Mouse (Mus musculus) heart, adult 8-10 months (tissue): ENCODE data around the gene Ptpn7. TPM values are rescaled to one million over a fixed set of nuclear protein-coding genes. Genes with fewer than 3 reads are reported as not detected.

Source experiments
- DNase-seq: peaks from one replicate; pipeline ENCODE4 v3.0.0; 2022; ENCODE audit warnings: low spot score
- total RNA-seq, 4 experiments: library from RNA; stranded (reverse); gene quantifications; 2 replicates each; pipeline ENCODE4 v1.2.4; 2022

The Ptpn7 gene
- total RNA-seq, 4 experiments from 2014 or later, result 0.34 to 1.5 (median 0.49) TPM

- no peak for DNase-seq
Measured at GRCm38 (mm10) chr1:135128986-135129385, 3.5 kb upstream of the Ptpn7 start.

GRCm38 (mm10) chr1:135129543-135130183 is 2.8 kb upstream of the Ptpn7 start:
- DNase-seq, result no peak

GRCm38 (mm10) chr1:135130376-135131018 is 2.0 kb upstream of the Ptpn7 start:
- DNase-seq, result no peak

- DNase-seq, result no peak
Measured at GRCm38 (mm10) chr1:135131034-135131433, 1.5 kb upstream of the Ptpn7 start.

DNA sequence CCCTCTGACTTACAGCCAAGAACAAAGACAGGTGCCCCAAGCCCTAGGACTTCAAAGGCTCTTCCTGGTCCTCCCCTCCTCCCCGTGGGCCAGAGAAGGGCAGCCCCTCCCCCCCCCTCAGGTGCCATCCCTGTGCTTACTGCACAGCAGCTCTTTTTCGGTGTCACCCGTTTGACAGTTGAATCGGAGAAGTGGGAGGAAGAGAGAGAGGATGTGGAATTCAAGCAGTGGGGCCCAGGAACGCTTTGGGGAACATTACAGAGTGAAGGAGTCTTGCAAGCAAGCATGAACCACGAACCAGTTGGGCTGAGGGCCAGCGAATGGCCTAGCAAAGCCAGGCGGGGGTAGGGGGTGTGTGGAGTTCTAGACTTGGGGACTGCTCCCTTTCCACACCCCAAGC is 940 bp upstream of the Ptpn7 start:
- no peak for DNase-seq

DNA sequence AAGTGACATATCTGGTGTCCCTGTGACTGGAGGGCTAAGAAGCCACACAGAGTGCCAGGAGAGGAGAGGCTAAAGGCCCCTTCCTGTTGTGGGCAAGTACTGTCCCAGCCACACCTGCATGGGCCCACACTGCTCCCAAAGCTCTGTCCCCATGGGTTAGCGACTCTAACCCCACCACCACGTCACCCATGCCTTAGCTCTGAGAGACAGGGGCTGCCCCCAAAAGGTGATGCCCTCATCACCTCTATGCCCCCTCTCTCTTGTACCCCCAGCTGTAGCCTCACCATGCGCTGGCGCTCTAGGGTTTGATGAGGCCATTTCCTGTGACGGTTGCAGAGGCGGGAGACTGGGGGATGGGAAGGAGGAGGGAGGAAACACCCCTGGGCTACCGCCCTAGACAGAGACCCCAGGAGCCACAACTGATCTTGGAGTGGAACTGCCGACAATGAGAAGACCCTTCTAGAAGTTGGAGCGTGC is 431 bp downstream of the Ptpn7 start:
- no peak for DNase-seq

GRCm38 (mm10) chr1:135133678-135134435 is 1.4 kb downstream of the Ptpn7 start:
- no peak for DNase-seq

DNA sequence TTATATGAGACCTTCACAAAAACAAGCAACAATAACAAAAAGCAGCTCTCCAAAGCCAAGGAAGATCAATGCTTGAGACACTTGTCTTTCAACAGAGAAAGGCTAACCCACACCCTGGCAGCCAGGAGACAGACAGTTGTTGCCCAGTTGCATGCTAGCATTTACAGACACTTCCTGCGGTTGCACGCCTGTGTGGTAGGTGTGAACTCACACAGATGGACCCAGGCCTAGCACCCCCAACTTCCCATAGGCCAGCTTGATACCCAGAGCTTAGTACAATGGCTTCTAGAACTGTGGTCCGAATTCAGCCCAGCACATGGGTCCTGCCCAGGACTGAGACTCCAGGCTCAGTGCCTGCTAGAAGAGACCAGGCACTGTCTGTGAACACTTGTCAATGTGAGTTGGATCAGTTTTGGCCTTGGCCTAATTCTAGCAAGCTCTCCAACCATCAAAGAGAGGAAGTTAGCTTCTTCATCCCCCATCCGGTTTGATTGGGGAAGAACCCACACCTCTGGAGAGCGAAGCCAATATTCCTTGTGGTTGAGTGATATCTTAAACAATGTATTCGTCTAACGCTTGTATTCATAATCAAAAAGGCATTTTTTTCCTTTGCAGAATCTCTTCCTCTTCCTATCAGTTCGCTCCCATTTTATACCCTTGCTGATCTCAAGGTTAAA is 2.7 kb downstream of the Ptpn7 start:
- DNase-seq, result no peak

- DNase-seq, result peak; percentile 48
Measured at GRCm38 (mm10) chr1:135136500-135136899, 4.0 kb downstream of the Ptpn7 start.

- no peak for DNase-seq
Measured at GRCm38 (mm10) chr1:135139906-135140305, 7.4 kb downstream of the Ptpn7 start.

DNA sequence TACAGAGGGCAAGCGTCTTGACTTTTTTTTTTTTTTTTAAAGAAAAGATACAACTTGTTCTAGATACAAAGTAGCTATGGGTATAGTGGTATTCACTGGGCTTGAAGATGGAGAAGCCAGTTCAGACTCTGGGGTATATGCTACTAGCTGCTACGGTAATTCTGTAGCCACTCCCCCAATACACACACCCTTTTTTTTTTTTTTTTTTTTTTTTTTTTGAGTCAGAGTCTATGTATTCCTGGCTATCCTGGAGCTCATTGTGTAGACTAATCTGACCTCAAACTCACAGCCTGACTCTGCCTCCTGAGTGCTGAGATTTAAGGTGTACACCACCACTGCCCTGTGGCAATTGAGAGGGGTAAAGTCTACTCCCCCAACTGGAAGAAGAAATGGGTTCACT is 10.0 kb downstream of the Ptpn7 start:
- no peak for DNase-seq

- no peak for DNase-seq
Measured at GRCm38 (mm10) chr1:135143940-135144339, 11.4 kb downstream of the Ptpn7 start.

GRCm38 (mm10) chr1:135146077-135146945 is 13.8 kb downstream of the Ptpn7 start, which contains the start of gene Arl8a:
Gene Arl8a (plus strand): TSS chr1:135146824.
- peak; percentile 76 for DNase-seq

GRCm38 (mm10) chr1:135146946-135147701 is 14.6 kb downstream of the Ptpn7 start:
- peak; percentile 82 for DNase-seq

GRCm38 (mm10) chr1:135147702-135148058 is 15.2 kb downstream of the Ptpn7 start:
- no peak for DNase-seq

- DNase-seq, result no peak
Measured at GRCm38 (mm10) chr1:135148476-135148875, 16.0 kb downstream of the Ptpn7 start.

GRCm38 (mm10) chr1:135148996-135149395 is 16.5 kb downstream of the Ptpn7 start:
- no peak for DNase-seq

- no peak for DNase-seq
Measured at GRCm38 (mm10) chr1:135154011-135154410, 21.5 kb downstream of the Ptpn7 start.

GRCm38 (mm10) chr1:135154411-135154959 is 22.0 kb downstream of the Ptpn7 start:
- peak; percentile 83 for DNase-seq

DNA sequence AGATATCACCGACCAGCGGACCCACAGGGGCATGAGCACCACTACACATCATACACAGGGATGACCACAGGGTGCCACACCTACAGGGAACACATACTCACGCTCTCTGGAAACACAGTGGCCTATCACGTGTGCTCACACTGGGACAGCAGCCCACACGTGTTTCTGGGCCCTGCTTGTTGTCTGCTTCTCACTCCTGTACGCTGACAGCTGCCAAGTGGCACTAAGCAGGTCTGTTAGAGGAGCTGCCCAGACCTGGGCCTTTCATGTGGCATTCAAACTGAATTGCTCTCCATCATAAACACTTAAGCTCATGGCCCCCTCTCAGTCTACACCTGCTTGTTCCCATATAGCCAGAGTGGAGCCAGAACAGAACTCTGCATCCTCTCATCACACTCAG is 23.8 kb downstream of the Ptpn7 start:
- DNase-seq, result peak; percentile 53
